In the genomic region with DNA sequence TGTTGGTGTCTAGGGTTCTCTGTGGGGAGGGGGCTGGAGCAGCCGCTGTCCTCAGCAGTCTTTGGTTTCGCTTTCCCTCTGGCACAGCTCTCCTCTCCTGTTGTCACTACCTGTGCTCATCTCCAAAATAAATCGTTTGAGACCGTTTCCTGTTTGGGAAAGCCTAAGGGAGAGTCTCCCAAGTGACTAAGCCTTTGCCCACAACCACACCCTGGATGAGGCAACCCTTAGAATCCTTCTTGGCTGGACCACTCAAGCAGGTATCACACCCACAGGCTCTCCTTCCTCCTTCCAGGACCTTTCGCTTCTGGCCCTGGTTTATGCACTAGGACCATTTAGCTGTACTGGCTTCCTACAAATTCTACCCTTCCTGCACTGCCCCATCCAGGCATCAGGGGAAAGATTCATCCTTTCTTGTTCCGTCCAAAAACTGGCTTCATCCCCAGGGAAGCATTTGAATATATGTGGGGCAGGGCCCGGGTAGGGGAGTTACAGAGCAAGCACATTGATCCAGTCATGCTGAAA, we compare ENCODE assay signal across 34 mouse cellular contexts. TPM values are rescaled to one million over a fixed set of nuclear protein-coding genes. Genes with fewer than 3 reads are reported as not detected.
DNase-seq lines count a peak whose midpoint lies in the region; TF ChIP-seq lines count a peak whose summit lies in the region.
"Had no signal": no experiment of that assay in that cellular context is flagged by ENCODE, and none has a peak within 500 bp of the region (broad histone marks: within the 10 kb centered on the region; RNA-seq: fewer than 3 reads in every experiment).

No protein-coding gene starts in this region.

- no peaks in the 10 kb centered on the region for H3K27me3 ChIP-seq in myocyte (ENCODE audit: control insufficient read depth, insufficient read depth, insufficient read length)
- H3K27me3 ChIP-seq: embryonic facial prominence, embryonic 13.5 days; forebrain, embryonic 12.5 days; forebrain, embryonic 15.5 days; intestine, embryonic 15.5 days had no signal

- no peak overlapping the region for H3ac ChIP-seq in myocyte (ENCODE audit: control insufficient read depth, insufficient read length)

- H3K79me2 ChIP-seq in myocyte (ENCODE audit: control insufficient read depth, insufficient read depth) = no peaks in the 10 kb centered on the region

- peak overlapping the region; percentile 55 for H3K4me2 ChIP-seq in myocyte (ENCODE audit: low read depth)
- H3K4me2 ChIP-seq: embryonic facial prominence, embryonic 13.5 days; forebrain, embryonic 12.5 days; forebrain, embryonic 15.5 days; heart, embryonic 13.5 days; hindbrain, embryonic 14.5 days; intestine, embryonic 15.5 days had no signal

- H3K36me3 ChIP-seq in myocyte (ENCODE audit: control insufficient read depth, insufficient read depth) = no peaks in the 10 kb centered on the region
- H3K36me3 ChIP-seq: embryonic facial prominence, embryonic 10.5 days; embryonic facial prominence, embryonic 13.5 days; forebrain, embryonic 12.5 days; forebrain, embryonic 15.5 days; heart, embryonic 10.5 days; heart, embryonic 13.5 days; intestine, embryonic 15.5 days had no signal

- DNase-seq in 3134 (ENCODE audit: extremely low read depth, insufficient read length, low spot score) = peak; percentile 72
- peak; percentile 78 for DNase-seq in 3T3-L1 (ENCODE audit: low read depth, low spot score)
- peak; percentile 25 for DNase-seq in MN1 (ENCODE audit: low spot score)
- DNase-seq in gastrocnemius, postnatal 4 days (ENCODE audit: low spot score in 2 of 2) = no peak
- DNase-seq in thymus, adult 18-20 months = no peak
- DNase-seq: adrenal gland, adult 2 months; adrenal gland, postnatal 14 days; B cell, adult 2 months; cerebellum, adult 11-12 months; cerebellum, adult 8-10 months; cerebellum, postnatal 10 days; cerebellum, postnatal 36 days; embryo, embryonic 11 days; gastrocnemius, postnatal 25 days; heart, adult 2 months; heart, postnatal 14 days; heart, postnatal 4 days had no signal

- no peak for TF ChIP-seq POLR2A in myocyte (IDR thresholded peaks at IDR 0.05; ENCODE audit: insufficient read length, low read depth)

- H3K4me3 ChIP-seq in myocyte = no peak overlapping the region
- H3K4me3 ChIP-seq: embryonic facial prominence, embryonic 10.5 days; embryonic facial prominence, embryonic 13.5 days; erythroblast, embryonic 14.5 days; forebrain, embryonic 12.5 days; forebrain, embryonic 15.5 days; heart, adult 2 months; heart, embryonic 10.5 days; heart, embryonic 13.5 days; intestine, embryonic 15.5 days had no signal

TF ChIP-seq in myocyte, 11 proteins besides CTCF, POLR2A, EP300 and RAD21:
- no peak for TF ChIP-seq SRF (IDR thresholded peaks at IDR 0.05; ENCODE audit: control insufficient read depth, insufficient read length, low read depth)
- peak; percentile 49; the same call in 1 of the 2 replicates for TF ChIP-seq CEBPB (IDR thresholded peaks at IDR 0.05; ENCODE audit: insufficient read depth, poor library complexity, severe bottlenecking)

RNA-seq across cellular contexts. Expression of a gene that starts 6.9 kb away (rescaled TPM):
- not detected for polyA plus RNA-seq in myocyte (2012; fragmentation: generic; extraction: Trizol)
- not detected for total RNA-seq in gastrocnemius, postnatal 4 days (2021)
- total RNA-seq: adrenal gland, adult 2 months; adrenal gland, postnatal 14 days; ES-E14; gastrocnemius, postnatal 25 days; granulocyte monocyte progenitor cell, adult 5-6 weeks had no signal
- polyA plus RNA-seq: adrenal gland, adult 2 months; CD4-positive, CD25-positive, alpha-beta regulatory T cell, adult 4 months; erythroblast, embryonic 14.5 days; hindbrain, embryonic 11.5 days; intestine, embryonic 15.5 days had no signal

RNA-seq across cellular contexts. Expression of a gene that starts 8.0 kb away (rescaled TPM):
- 0.26 TPM for polyA plus RNA-seq in myocyte (2012; fragmentation: generic; extraction: Trizol)
- total RNA-seq in gastrocnemius, postnatal 4 days (2021) = not detected
- total RNA-seq: adrenal gland, postnatal 14 days; gastrocnemius, adult 8-10 months; gastrocnemius, postnatal 25 days; granulocyte monocyte progenitor cell, adult 5-6 weeks had no signal
- polyA plus RNA-seq: adrenal gland, adult 2 months; brain, embryonic 14.5 days; CD4-positive, CD25-positive, alpha-beta regulatory T cell, adult 4 months; cortical plate, adult 2 months; erythroblast, embryonic 14.5 days; forebrain, embryonic 12.5 days; forebrain, embryonic 15.5 days; intestine, embryonic 15.5 days had no signal

RNA-seq across cellular contexts. Expression of a gene that starts 45.0 kb away (rescaled TPM):
- 19.6 TPM for polyA plus RNA-seq in myocyte (2012; fragmentation: generic; extraction: Trizol)
- total RNA-seq in gastrocnemius, postnatal 4 days (2021) = 10 to 100 TPM; 13.6 to 14.4 TPM

RNA-seq across cellular contexts. Expression of a gene that starts 45.2 kb away (rescaled TPM):
- 31.8 TPM for polyA plus RNA-seq in myocyte (2012; fragmentation: generic; extraction: Trizol)
- total RNA-seq in gastrocnemius, postnatal 4 days (2021) = 10 to 100 TPM; 30.2 to 32.2 TPM

RNA-seq across cellular contexts. Expression of a gene that starts 52.9 kb away (rescaled TPM):
- polyA plus RNA-seq in myocyte (2012; fragmentation: generic; extraction: Trizol) = 49.9 TPM
- total RNA-seq in gastrocnemius, postnatal 4 days (2021) = 10 to 100 TPM; 37.7 to 37.8 TPM

Comparison
In these comparisons a context has a peak if more than half of its experiments do, and no peak if none do; other contexts are left out.
1. DNase-seq: peak in 3134 (single experiment), 3T3-L1 (single experiment) and MN1 (single experiment); none in gastrocnemius, postnatal 4 days (0 of 2) and thymus, adult 18-20 months (0 of 2).